Mouse (Mus musculus) myocyte (in vitro differentiated cells): ENCODE results near the gene Dennd1a. TPM values are rescaled to one million over a fixed set of nuclear protein-coding genes. Genes with fewer than 3 reads are reported as not detected.

ENCODE experiments used
- H3K27me3 ChIP-seq: one replicate; pipeline ENCODE4 v1.6.1; 2011; ENCODE audit not compliant: control insufficient read depth, insufficient read depth, insufficient read length
- H3K36me3 ChIP-seq: one replicate; pipeline ENCODE4 v1.6.1; 2011; ENCODE audit not compliant: control insufficient read depth, insufficient read depth
- H3K4me2 ChIP-seq: one replicate; pipeline ENCODE4 v1.6.1; 2011; ENCODE audit warnings: low read depth, control low read depth
- H3K4me3 ChIP-seq: one replicate; pipeline ENCODE4 v1.5.1; 2011; ENCODE audit warnings: mild to moderate bottlenecking, control low read depth, moderate library complexity
- H3K79me2 ChIP-seq: one replicate; pipeline ENCODE4 v1.6.1; 2011; ENCODE audit not compliant: control insufficient read depth, insufficient read depth
- H3ac ChIP-seq: one replicate; pipeline ENCODE4 v1.6.1; 2011; ENCODE audit not compliant: control insufficient read depth, insufficient read length
- CEBPB ChIP-seq: IDR thresholded peaks from 2 replicates; pipeline ENCODE4 v1.6.1; 2011; ENCODE audit warnings: mild to moderate bottlenecking, moderate library complexity; ENCODE audit not compliant: poor library complexity, insufficient read depth, severe bottlenecking
- E2F4 ChIP-seq: IDR thresholded peaks from one replicate; pipeline ENCODE4 v1.6.1; 2011; ENCODE audit warnings: mild to moderate bottlenecking, control low read depth, moderate library complexity; ENCODE audit not compliant: insufficient read depth
- MAX ChIP-seq: IDR thresholded peaks from one replicate; pipeline ENCODE4 v1.6.1; 2011; ENCODE audit warnings: low read depth, mild to moderate bottlenecking, control low read depth
- MYOD1 ChIP-seq, 3 experiments: IDR thresholded peaks; one replicate each; pipeline ENCODE4 v1.6.1; 2011; ENCODE audit warnings: control low read depth in 2 of 3, low read depth in 2 of 3, mild to moderate bottlenecking in 2 of 3, moderate library complexity in 1 of 3; ENCODE audit not compliant: insufficient read length in 2 of 3, control insufficient read depth in 1 of 3
- MYOG ChIP-seq, 3 experiments: IDR thresholded peaks; one replicate each; pipeline ENCODE4 v1.6.1; 2011; ENCODE audit warnings: control low read depth in 2 of 3, low read depth in 2 of 3, mild to moderate bottlenecking in 2 of 3; ENCODE audit not compliant: insufficient read length in 2 of 3, control insufficient read depth in 1 of 3, insufficient read depth in 1 of 3
- POLR2A ChIP-seq: IDR thresholded peaks from one replicate; pipeline ENCODE4 v1.6.1; 2011; ENCODE audit warnings: low read depth, mild to moderate bottlenecking, control low read depth, moderate library complexity; ENCODE audit not compliant: insufficient read length
- POLR2AphosphoS2 ChIP-seq: IDR thresholded peaks from one replicate; pipeline ENCODE4 v1.6.1; 2011; ENCODE audit warnings: low read depth, control low read depth; ENCODE audit not compliant: insufficient read length
- REST ChIP-seq: IDR thresholded peaks from one replicate; pipeline ENCODE4 v1.6.1; 2011; ENCODE audit warnings: mild to moderate bottlenecking, control low read depth, moderate library complexity; ENCODE audit not compliant: insufficient read depth, insufficient read length
- SRF ChIP-seq: IDR thresholded peaks from one replicate; pipeline ENCODE4 v1.6.1; 2011; ENCODE audit warnings: low read depth; ENCODE audit not compliant: control insufficient read depth, insufficient read length
- TCF12 ChIP-seq: IDR thresholded peaks from one replicate; pipeline ENCODE4 v1.6.1; 2011; ENCODE audit warnings: mild to moderate bottlenecking, control low read depth; ENCODE audit not compliant: poor library complexity, insufficient read depth, severe bottlenecking
- TCF3 ChIP-seq: IDR thresholded peaks from one replicate; pipeline ENCODE4 v1.6.1; 2011; ENCODE audit warnings: low read depth, control low read depth; ENCODE audit not compliant: insufficient read length
- USF1 ChIP-seq: IDR thresholded peaks from one replicate; pipeline ENCODE4 v1.6.1; 2011; ENCODE audit warnings: low read depth, mild to moderate bottlenecking, control low read depth, moderate library complexity
- polyA plus RNA-seq: library from polyadenylated mRNA; unstranded; fragments of >200 nt; fragmentation: generic; extraction: Trizol; gene quantifications from one replicate; pipeline ENCODE4 v1.2.1, GENCODE M21; 2012; ENCODE audit warnings: missing spikeins

The Dennd1a gene
- polyA plus RNA-seq, 1 experiment: 11.3 TPM

DNA sequence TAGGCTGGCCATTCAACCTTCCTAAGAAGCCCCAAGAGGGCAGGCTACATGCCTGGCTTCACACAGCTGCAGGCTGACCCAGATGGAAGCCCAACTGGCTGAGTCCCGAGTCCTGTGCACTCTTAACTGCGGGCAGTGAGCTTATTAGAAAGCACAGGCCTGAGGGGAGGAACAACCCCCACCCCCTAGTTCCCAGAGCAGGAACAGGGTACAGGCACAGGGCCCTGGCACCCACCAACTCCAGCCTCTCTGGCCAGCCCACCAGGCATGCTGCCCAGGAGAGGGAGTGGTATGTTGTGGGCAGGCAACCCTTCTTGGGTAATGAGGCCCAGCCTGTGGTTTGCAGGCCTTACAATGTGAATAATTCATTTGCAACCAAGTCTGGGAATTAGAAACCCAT is 518.3 kb downstream of the Dennd1a start:
- H3K4me2 ChIP-seq: peak overlapping the region; percentile 18
- TF ChIP-seq CEBPB: no peak
- no peak for TF ChIP-seq REST
- TF ChIP-seq MYOD1 (IDR thresholded peaks at IDR 0.05; ENCODE audit: control insufficient read depth in 1 of 3, insufficient read length in 2 of 3, low read depth in 2 of 3): no peak
- TF ChIP-seq USF1: no peak
- TF ChIP-seq MAX: no peak
- TF ChIP-seq SRF: no peak
- TF ChIP-seq E2F4: no peak
- TF ChIP-seq POLR2AphosphoS2: no peak
- TF ChIP-seq MYOG (IDR thresholded peaks at IDR 0.05; ENCODE audit: control insufficient read depth in 1 of 3, insufficient read depth in 1 of 3, insufficient read length in 2 of 3, low read depth in 2 of 3): no peak
- TF ChIP-seq TCF12: no peak
- no peak for TF ChIP-seq TCF3
- no peak for TF ChIP-seq POLR2A

DNA sequence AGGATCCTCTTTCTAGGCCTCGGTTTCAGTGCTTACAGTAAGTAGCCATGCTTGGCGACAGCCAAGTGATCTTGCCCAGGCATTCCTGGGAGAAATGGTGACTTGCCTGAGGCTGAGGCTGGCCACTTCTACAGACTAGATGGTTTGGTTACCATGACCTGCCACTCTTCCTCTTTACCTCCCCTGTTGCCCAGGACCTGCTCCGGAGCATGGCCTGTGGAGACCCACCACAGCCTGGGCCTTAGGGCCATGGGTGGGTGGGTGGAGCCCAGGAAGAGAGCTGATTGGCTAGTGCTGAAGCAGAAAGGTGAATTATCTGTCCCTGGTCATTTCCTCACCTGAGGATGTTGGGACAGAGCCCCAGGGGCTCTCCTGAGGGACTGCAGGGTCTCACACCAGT is 519.5 kb downstream of the Dennd1a start:
- TF ChIP-seq TCF12: no peak
- no peak for TF ChIP-seq MYOD1 (IDR thresholded peaks at IDR 0.05; ENCODE audit: control insufficient read depth in 1 of 3, insufficient read length in 2 of 3, low read depth in 2 of 3)

More for the DNA sequence above, 518.3 kb downstream of the Dennd1a start:
- H3K79me2 ChIP-seq: no peaks in the 10 kb centered on the region
- peaks cover 3% of the 10 kb centered on the region for H3K27me3 ChIP-seq
- H3K4me3 ChIP-seq: no peak overlapping the region
- H3ac ChIP-seq: no peak overlapping the region
- H3K36me3 ChIP-seq: no peaks in the 10 kb centered on the region

DNA sequence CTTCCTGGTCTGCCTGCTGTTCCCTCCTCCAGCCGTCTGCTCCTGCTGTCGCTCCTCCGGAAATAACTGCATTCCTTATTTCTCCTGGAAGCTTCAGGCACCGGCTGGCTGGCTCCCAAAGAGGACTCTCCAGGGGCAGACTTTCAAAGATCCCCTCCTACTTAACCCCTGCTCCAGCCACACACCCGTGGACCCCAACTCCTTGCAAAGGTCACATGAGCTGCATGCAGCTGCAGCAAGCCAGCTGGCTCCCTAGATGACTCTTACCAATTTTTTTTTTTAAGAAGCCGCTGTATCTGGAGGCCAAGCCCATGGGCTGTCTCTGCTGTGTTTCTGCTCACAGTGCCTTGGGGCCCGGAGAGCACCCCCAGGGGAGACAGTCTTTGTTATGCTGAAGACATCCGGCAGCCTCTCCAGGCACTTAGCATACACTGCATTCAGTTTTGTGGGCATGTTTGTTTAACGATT is 520.1 kb downstream of the Dennd1a start:
- Histone ChIP-seq H3K36me3 (no peaks in the 10 kb centered on the region), H3K4me3 (no peak overlapping the region), H3K27me3 (peaks cover 5% of the 10 kb centered on the region), H3ac (no peak overlapping the region), H3K4me2 (no peak overlapping the region), H3K79me2 (no peaks in the 10 kb centered on the region)
- TF ChIP-seq TCF3 (no peak), MYOD1 (IDR thresholded peaks at IDR 0.05; ENCODE audit: control insufficient read depth in 1 of 3, insufficient read length in 2 of 3, low read depth in 2 of 3) (no peak), POLR2A (no peak), USF1 (no peak), MAX (no peak), E2F4 (no peak), TCF12 (no peak), REST (no peak), MYOG (IDR thresholded peaks at IDR 0.05; ENCODE audit: control insufficient read depth in 1 of 3, insufficient read depth in 1 of 3, insufficient read length in 2 of 3, low read depth in 2 of 3) (no peak), CEBPB (no peak), SRF (no peak), POLR2AphosphoS2 (no peak)

More for the DNA sequence above, 519.5 kb downstream of the Dennd1a start:
- Histone ChIP-seq H3K36me3 (no peaks in the 10 kb centered on the region), H3K79me2 (no peaks in the 10 kb centered on the region), H3K4me2 (no peak overlapping the region), H3K27me3 (peaks cover 3% of the 10 kb centered on the region), H3ac (no peak overlapping the region), H3K4me3 (no peak overlapping the region)

GRCm38 (mm10) chr2:37766027-37766761 is 521.0 kb downstream of the Dennd1a start:
- Histone ChIP-seq H3K79me2 (no peaks in the 10 kb centered on the region), H3K27me3 (peaks cover 9% of the 10 kb centered on the region), H3K4me2 (no peak overlapping the region), H3ac (no peak overlapping the region), H3K36me3 (no peaks in the 10 kb centered on the region), H3K4me3 (no peak overlapping the region)
- TF ChIP-seq CEBPB: no peak
- no peak for TF ChIP-seq POLR2AphosphoS2
- TF ChIP-seq MYOG (IDR thresholded peaks at IDR 0.05; ENCODE audit: control insufficient read depth in 1 of 3, insufficient read depth in 1 of 3, insufficient read length in 2 of 3, low read depth in 2 of 3): no peak
- TF ChIP-seq SRF: no peak
- TF ChIP-seq USF1: no peak
- TF ChIP-seq MYOD1 (IDR thresholded peaks at IDR 0.05; ENCODE audit: control insufficient read depth in 1 of 3, insufficient read length in 2 of 3, low read depth in 2 of 3): no peak
- TF ChIP-seq REST: no peak
- TF ChIP-seq POLR2A: no peak

DNA sequence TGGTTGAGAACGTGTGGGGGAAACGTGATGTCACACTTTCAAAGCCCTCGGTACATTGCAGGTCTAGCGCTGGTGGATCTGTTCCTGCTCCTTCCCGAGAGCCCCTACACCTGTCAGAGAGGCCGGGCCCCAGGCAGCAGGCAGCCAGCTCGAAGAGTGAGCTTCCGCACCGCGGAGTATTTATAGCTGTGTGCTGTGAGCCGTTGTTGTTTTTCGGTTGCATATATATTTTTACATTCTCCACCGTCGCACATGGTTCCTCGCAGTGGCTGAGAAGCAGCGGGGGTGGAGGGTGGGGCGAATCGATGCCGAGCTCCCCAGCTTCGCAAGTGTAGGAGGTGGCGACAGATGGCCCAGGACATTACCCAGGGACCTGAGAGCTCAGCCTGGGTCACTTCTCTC is 522.1 kb downstream of the Dennd1a start:
- no peaks in the 10 kb centered on the region for H3K36me3 ChIP-seq
- no peaks in the 10 kb centered on the region for H3K79me2 ChIP-seq
- TF ChIP-seq E2F4 (no peak), MAX (no peak), TCF12 (no peak), MYOG (IDR thresholded peaks at IDR 0.05; ENCODE audit: control insufficient read depth in 1 of 3, insufficient read depth in 1 of 3, insufficient read length in 2 of 3, low read depth in 2 of 3) (no peak), POLR2AphosphoS2 (no peak), CEBPB (no peak), SRF (no peak), MYOD1 (IDR thresholded peaks at IDR 0.05; ENCODE audit: control insufficient read depth in 1 of 3, insufficient read length in 2 of 3, low read depth in 2 of 3) (no peak)
- H3K27me3 ChIP-seq: peaks cover 9% of the 10 kb centered on the region
- no peak overlapping the region for H3K4me3 ChIP-seq
- H3ac ChIP-seq: no peak overlapping the region
- H3K4me2 ChIP-seq: no peak overlapping the region
